Mouse (Mus musculus): Measurements from ENCODE around the gene Tubb3.
A peak's percentile ranks its signal among the peaks of the same experiment; 100 is the strongest.

The Tubb3 gene

DNA sequence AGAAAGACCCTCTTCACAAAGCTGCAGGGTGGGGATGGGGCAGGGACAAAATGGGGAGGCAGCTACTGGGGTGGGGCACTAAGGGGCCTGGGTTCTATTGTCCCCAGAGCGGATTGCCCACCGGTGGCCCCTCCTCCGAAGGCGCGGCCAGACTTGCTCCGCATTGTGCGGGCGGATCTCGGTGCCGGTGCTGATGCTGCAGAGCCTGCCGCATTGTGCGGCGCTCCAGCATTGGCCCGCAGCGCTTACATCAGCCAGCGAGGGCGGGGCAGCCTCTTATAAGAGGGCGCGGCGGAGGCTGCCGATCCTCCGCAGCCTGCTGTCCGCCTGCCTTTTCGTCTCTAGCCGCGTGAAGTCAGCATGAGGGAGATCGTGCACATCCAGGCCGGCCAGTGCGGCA is at the start of gene Tubb3:
Gene Tubb3 (plus strand): TSS at position 179 of the 400 bp plus-strand sequence.
- DNase-seq (ENCODE audit: low read depth, low spot score): peak; percentile 76

DNA sequence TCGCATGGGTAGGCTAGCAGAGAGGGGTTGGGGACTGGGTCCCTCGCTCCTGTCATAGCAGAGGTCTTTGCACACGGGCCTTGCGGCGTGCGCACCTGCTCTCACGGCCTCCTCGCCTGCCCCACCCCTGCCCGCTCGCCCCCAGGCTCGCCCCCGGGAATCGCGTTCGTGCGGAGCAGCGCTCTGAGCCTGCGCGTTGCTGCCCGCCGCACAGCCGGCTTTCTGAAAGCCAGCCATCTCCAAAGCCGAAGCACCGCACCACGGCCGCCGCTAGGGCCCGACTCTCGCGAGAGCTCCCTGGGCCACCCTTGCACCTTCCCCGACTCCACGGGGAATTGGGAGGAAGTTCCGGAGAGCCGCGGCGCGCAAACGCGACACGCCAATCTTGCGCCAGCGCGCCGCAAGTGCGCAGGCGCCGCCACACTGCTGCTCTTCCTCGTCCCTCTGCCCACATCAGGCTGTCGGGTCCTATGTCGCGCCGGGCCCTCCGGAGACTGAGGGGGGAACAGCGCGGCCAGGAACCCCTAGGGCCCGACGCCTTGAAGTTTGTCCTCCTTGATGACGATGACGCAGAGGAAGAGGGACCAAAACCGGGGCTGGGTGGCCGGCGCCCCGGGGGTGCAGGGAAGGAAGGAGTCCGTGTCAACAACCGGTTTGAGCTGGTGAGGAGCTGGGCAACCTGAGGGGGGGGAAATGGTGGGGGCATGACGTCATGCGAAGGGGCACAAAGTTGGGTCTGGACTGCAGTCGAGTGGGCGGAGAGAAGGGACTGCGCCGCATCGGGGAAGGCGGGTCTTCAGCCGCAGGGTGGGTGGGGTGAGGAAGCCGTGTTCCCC is 37.6 kb upstream of the Tubb3 start, which contains the start of gene Tcf25:
Gene Tcf25 (plus strand): TSS at position 351 of the 836 bp plus-strand sequence.
- DNase-seq (ENCODE audit: low read depth, low spot score): peak; percentile 98

DNA sequence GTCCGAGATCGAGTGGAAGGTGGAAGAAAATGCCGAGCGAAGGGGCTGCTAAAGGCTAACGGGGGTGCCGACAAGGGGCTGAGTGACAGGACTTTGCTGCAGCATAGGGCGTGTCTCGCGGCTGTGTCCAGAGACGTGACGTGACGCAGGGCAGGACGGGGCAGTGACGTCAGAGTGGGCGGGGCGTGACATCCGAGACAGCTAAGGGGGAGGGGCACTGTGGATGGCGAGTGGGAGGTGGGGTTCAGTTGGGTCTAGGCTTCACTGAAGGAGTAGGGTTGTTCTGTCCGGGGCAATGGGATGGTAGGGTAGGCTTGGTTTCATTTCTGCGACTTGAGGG is 37.0 kb upstream of the Tubb3 start:
- DNase-seq (ENCODE audit: low read depth, low spot score): peak; percentile 97

GRCm38 (mm10) chr8:123375701-123376100 is 35.5 kb upstream of the Tubb3 start:
- DNase-seq (ENCODE audit: low read depth, low spot score): no peak

DNA sequence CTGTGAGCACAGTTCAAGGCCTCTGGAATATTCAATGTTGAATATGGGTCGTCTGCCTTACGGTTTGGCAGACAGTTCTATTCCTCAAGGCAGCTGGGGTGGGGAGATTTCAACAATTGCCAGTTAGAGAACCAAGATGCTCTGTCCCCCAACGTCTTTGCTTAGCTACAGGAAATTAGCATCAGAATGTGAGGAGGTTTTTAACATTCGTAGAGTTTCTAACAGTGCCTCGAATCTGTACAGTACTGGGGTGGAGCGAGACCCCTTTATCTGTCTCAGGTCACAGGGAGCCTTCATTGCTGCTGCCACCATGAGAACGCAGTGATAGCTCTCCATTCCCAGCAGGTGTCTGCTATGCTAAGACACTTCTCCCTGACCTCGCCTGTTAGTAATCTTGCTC is 35.1 kb upstream of the Tubb3 start:
- DNase-seq (ENCODE audit: low read depth, low spot score): no peak

- DNase-seq (ENCODE audit: low read depth, low spot score): no peak
Observed at GRCm38 (mm10) chr8:123381711-123382110, 29.5 kb upstream of the Tubb3 start.

- no peak for DNase-seq (ENCODE audit: low read depth, low spot score)
Observed at GRCm38 (mm10) chr8:123382516-123382915, 28.7 kb upstream of the Tubb3 start.

DNA sequence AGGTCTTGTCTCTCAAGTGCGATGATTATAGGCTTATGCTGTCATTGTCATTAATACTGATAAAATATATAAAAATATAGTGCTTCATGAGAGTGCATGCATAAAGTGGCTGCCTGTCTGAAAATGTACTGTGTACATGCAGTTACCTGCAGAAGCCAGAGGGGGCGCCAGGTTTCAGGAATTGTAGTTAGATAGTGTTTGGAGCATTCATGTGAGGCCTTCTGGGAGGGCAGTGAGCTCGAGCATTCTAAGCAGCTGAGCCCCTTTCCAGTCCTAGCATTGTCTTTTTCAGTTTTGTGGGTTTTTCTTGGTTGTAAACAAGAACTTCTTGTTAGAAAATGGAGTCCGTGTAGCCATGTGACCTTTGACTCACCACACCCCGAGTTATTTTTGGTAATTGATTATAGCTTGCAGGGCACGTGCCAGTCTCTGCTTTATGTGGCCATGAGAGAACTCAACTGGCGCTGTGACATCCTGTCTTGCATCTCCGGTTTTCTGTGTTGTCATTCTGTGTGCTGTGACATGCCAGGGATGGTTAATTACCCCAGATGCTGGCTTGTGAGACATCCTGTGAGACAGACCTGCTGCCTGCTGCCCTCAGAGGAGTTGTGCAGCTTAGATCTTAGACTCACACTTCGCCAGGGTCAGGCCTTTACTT is 26.2 kb upstream of the Tubb3 start:
- DNase-seq (ENCODE audit: low read depth, low spot score): peak; percentile 65

GRCm38 (mm10) chr8:123387041-123387440 is 24.2 kb upstream of the Tubb3 start:
- DNase-seq (ENCODE audit: low read depth, low spot score): no peak

- no peak for DNase-seq (ENCODE audit: low read depth, low spot score)
Observed at GRCm38 (mm10) chr8:123387801-123388200, 23.4 kb upstream of the Tubb3 start.

DNA sequence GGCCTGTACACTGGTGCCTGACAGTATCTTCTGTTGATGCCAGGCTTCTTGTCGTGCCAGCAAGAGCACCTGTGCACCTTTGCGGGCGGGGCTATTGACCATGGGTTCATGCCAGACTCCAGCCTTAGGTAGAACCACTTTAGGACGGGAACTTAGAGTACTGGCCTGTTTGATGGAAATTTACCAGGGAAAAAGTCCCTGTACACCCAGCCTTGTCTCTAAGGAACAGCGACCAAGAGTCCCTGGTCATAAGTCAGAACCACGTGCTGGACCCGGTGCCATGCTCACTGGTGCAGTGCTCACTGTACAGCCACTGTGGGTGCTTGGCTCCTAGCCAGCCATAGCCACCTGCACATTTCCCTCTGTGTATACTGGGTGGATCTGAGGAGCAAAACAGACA is 22.2 kb upstream of the Tubb3 start:
- DNase-seq (ENCODE audit: low read depth, low spot score): no peak

DNA sequence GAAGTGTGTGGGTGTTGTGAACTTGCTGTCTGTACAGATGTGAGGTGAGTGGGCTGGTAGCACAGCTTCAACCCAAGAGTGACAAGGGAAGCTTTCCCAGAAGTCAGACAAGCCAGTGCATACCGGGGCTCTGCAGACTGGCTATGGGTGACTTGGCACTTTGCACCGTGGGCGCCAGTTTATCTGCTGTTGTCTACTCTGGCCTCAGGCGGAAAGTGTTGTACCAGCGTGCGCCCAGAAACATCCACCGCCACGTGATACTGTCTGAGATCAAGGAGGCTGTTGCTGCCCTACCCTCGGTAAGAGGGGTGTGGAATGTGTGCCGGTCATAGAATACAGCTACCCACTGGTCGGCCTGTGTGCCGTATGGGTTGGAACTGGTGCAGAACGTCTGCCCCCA is 12.9 kb upstream of the Tubb3 start:
- no peak for DNase-seq (ENCODE audit: low read depth, low spot score)

GRCm38 (mm10) chr8:123401936-123402335 is 9.3 kb upstream of the Tubb3 start:
- DNase-seq (ENCODE audit: low read depth, low spot score): no peak

GRCm38 (mm10) chr8:123402730-123403326 is 8.4 kb upstream of the Tubb3 start:
- no peak for DNase-seq (ENCODE audit: low read depth, low spot score)

- DNase-seq (ENCODE audit: low read depth, low spot score): peak; percentile 59
Observed at GRCm38 (mm10) chr8:123404521-123404920, 6.7 kb upstream of the Tubb3 start.

DNA sequence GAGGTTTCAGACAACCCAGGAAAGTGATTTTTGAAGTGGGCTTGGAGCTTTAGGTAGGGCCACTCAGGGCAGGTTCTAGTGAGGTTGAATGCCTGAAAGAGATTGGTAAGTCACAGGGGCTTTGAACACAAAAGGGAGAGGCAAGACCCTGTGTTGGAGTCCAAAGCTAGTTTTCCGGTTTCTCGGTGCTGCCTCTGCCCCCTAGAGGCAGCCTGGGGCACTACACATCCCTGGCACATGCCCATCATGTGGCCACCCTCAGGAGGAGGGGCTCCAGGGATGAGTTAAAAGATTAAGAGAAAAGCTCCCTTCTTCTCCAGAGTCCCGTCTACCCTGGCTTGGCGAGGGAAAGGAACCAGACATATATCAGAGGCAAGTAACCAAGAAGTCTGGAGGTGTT is 4.4 kb upstream of the Tubb3 start, which contains the start of gene Mc1r:
Gene Mc1r (plus strand): TSS at position 322 of the 400 bp plus-strand sequence.
- DNase-seq (ENCODE audit: low read depth, low spot score): peak; percentile 84

- no peak for DNase-seq (ENCODE audit: low read depth, low spot score)
Observed at GRCm38 (mm10) chr8:123407612-123408011, 3.6 kb upstream of the Tubb3 start.

DNA sequence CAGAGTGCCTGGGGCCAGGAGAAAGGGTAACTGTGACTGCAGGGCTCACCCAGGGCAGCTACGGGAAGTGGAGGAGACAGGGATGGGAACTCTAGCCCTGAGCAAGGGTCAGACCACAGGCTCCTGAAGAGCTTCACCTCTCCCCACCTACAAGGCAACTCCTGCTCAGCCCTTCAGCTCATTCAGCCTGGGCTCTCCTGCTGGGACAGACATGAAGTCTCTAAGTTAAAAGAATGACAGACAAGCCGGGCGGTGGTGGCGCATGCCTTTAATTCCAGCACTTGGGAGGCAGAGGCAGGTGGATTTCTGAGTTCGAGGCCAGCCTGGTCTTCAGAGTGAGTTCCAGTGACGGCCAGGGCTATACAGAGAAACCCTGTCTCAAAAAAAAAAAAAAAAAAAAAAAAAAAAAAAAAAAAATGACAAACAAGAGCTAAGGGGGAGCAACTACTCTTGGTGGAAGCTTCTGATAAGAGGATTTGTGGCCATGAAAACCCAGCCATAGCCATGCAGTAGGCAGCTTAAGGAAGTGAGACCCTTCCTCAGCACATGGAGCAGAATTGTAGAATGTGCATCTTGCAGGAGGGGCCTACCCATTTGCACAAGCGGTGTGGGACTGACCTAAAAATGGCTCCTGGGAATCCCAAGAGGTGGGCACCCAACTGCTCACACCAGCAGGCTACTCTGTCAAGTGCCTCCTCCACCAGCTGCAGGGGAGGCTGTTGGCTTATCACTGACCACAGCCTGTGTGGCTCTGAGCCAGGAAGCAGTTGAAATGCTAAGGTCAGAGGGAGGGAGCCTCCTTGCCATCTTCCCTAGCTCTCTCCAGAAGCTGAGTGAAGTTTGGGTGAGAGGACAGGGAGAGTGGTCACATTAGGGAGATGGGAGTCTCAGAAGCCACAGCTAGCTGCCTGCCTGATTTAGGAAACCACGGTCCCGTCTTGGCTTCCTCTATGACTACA is 2.4 kb upstream of the Tubb3 start:
- no peak for DNase-seq (ENCODE audit: low read depth, low spot score)

GRCm38 (mm10) chr8:123410049-123410587 is 1.1 kb upstream of the Tubb3 start:
- no peak for DNase-seq (ENCODE audit: low read depth, low spot score)

- DNase-seq (ENCODE audit: low read depth, low spot score): no peak
Observed at GRCm38 (mm10) chr8:123410788-123411187, 436 bp upstream of the Tubb3 start.

DNA sequence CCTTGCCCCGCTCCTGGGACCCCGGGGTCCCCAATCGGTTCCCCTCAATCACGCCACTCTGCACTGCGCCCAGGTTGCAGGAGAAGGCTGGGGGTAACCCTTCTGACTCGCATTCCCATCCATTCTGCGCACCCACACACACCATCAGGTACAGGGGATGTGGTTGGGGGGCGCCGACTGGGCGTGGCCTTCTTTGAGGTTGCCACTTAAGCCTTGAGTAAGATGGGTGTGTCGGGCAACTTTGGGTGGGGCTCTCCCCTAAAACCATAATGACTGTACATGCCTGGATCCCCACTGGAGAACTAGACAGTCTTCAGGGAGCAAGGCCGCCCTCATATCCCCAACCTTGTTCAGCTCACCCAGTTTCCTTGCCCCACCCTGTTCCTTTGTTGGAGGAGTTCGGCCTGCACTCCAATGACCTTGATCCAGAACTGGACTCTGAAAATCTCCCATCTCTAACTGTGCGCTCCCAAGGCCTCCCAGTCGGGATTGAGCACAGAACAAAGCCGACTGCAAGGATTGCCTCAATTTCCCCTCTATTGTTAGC is 630 bp downstream of the Tubb3 start:
- DNase-seq (ENCODE audit: low read depth, low spot score): peak; percentile 22

Measured in CD4-positive, CD25-positive, alpha-beta regulatory T cell, adult 2 months (primary cell).